Mouse (Mus musculus) lung, postnatal 0 days (tissue): Measurements from ENCODE around the gene Akr1c14. TPM values are rescaled to one million over a fixed set of nuclear protein-coding genes. Genes with fewer than 3 reads are reported as not detected.

ENCODE experiments used
- ATAC-seq: fragments of 200-750 bp; cut with Nextera tagmentation; 2 replicates; pipeline ENCODE4 v1.8.0; 2017; ENCODE audit warnings: moderate library complexity
- DNase-seq: peaks from one replicate; pipeline ENCODE4 v3.0.0-alpha.2; 2016; ENCODE audit warnings: low spot score
- H3K27ac ChIP-seq: fragments of 300-500 bp; sonication (generic); 2 replicates; pipeline ENCODE4 v1.5.1; 2014; ENCODE audit warnings: antibody characterized with exemption, mild to moderate bottlenecking, low read length, mixed read lengths
- H3K27me3 ChIP-seq: fragments of 300-500 bp; sonication (generic); replicated peaks from 2 replicates; pipeline ENCODE4 v1.6.1; 2014; ENCODE audit warnings: low read length, mixed read lengths; ENCODE audit not compliant: insufficient read depth
- H3K36me3 ChIP-seq: fragments of 300-500 bp; sonication (generic); 2 replicates; pipeline ENCODE4 v1.6.1; 2014; ENCODE audit warnings: low read length, mixed read lengths; ENCODE audit not compliant: insufficient read depth
- H3K4me1 ChIP-seq: fragments of 300-500 bp; sonication (generic); 2 replicates; pipeline ENCODE4 v1.6.1; 2014; ENCODE audit warnings: antibody characterized with exemption, low read depth, low read length, mixed read lengths; ENCODE audit not compliant: insufficient read depth
- H3K4me2 ChIP-seq: fragments of 300-500 bp; sonication (generic); replicated peaks from 2 replicates; pipeline ENCODE4 v1.6.1; 2014; ENCODE audit warnings: low read depth, mild to moderate bottlenecking, low read length, moderate library complexity, mixed read lengths
- H3K4me3 ChIP-seq: fragments of 300-500 bp; sonication (generic); 2 replicates; pipeline ENCODE4 v1.5.1; 2014; ENCODE audit warnings: low read depth, low read length
- H3K9ac ChIP-seq: fragments of 300-500 bp; sonication (generic); replicated peaks from 2 replicates; pipeline ENCODE4 v1.6.1; 2014; ENCODE audit warnings: low read depth, mild to moderate bottlenecking
- H3K9me3 ChIP-seq: fragments of 300-500 bp; sonication (generic); 2 replicates; pipeline ENCODE4 v1.6.1; 2016; ENCODE audit warnings: low read length, mixed read lengths
- CTCF ChIP-seq: IDR thresholded peaks from 2 replicates; pipeline ENCODE4 v1.5.1; 2016; ENCODE audit warnings: antibody characterized with exemption, mild to moderate bottlenecking
- EP300 ChIP-seq: IDR thresholded peaks from 2 replicates; pipeline ENCODE4 v1.6.1; 2016; ENCODE audit warnings: antibody characterized with exemption, mild to moderate bottlenecking, control low read depth
- WGBS: fragments of 180-500 bp; shearing (Covaris S2); extraction: QIAGEN DNeasy Blood & Tissue Kit; methylation state at CpG from one replicate; pipeline ENCODE4 v1.1.7; 2014; 5-methylcytosine and 5-hydroxymethylcytosine counted together
- polyA plus RNA-seq: library from polyadenylated mRNA; unstranded; fragments of >200 nt; fragmentation: Nextera tagmentation; extraction: Ambion mirVana; gene quantifications from 2 replicates; pipeline ENCODE4 v1.2.1, GENCODE M21; 2015

Gene Akr1c14
- polyA plus RNA-seq, 1 experiment from 2014 or later, result 62.8 TPM

- WGBS, result 24% methylated on average over 5 of the region's 5 CpGs
- H3K9me3 ChIP-seq, result no peaks in the 10 kb centered on the region
- ATAC-seq (peak; percentile 42), DNase-seq (peak; percentile 79)
- H3K27me3 ChIP-seq, result no peaks in the 10 kb centered on the region
- no peak overlapping the region for H3K9ac ChIP-seq
- peak overlapping the region; percentile 39 for H3K4me2 ChIP-seq
- 0 out of 2 replicates have a peak, but pooled peaks have one; percentile 35 for TF ChIP-seq EP300
- no peak for TF ChIP-seq CTCF
- H3K4me3 ChIP-seq, result peak overlapping the region; percentile 25
- H3K27ac ChIP-seq, result peak overlapping the region; percentile 52; the same call in 1 of the 2 replicates
- H3K4me1 ChIP-seq, result no peaks in the 10 kb centered on the region
- H3K36me3 ChIP-seq, result no peaks in the 10 kb centered on the region
These were observed 10.6 kb downstream of the Akr1c14 start for GRCm38 (mm10) chr13:4059363-4059762.

- ATAC-seq (no peak), DNase-seq (no peak)
- H3K27me3 ChIP-seq, result no peaks in the 10 kb centered on the region
- H3K36me3 ChIP-seq, result no peaks in the 10 kb centered on the region
- 42% methylated on average over 3 of the region's 3 CpGs for WGBS
- no peak overlapping the region for H3K9ac ChIP-seq
- no peaks in the 10 kb centered on the region for H3K4me1 ChIP-seq
- no peak for TF ChIP-seq CTCF
- TF ChIP-seq EP300, result no peak
- H3K4me3 ChIP-seq, result peak overlapping the region; percentile 25
- H3K27ac ChIP-seq, result no peak overlapping the region
- H3K9me3 ChIP-seq, result no peaks in the 10 kb centered on the region
- H3K4me2 ChIP-seq, result peak overlapping the region; percentile 39
These were observed 11.5 kb downstream of the Akr1c14 start for GRCm38 (mm10) chr13:4060214-4060730.

- Histone ChIP-seq H3K27me3 (no peaks in the 10 kb centered on the region), H3K4me1 (no peaks in the 10 kb centered on the region), H3K4me3 (no peak overlapping the region), H3K9ac (no peak overlapping the region), H3K36me3 (no peaks in the 10 kb centered on the region), H3K9me3 (no peaks in the 10 kb centered on the region), H3K4me2 (no peak overlapping the region), H3K27ac (no peak overlapping the region)
- no peak for DNase-seq
- no peak for TF ChIP-seq EP300
- no peak for ATAC-seq
- 83% methylated on average over 9 of the region's 9 CpGs for WGBS
These were observed 28.0 kb downstream of the Akr1c14 start for GRCm38 (mm10) chr13:4076517-4077435.

GRCm38 (mm10) chr13:4079876-4080275, 31.1 kb downstream of the Akr1c14 start:
- Histone ChIP-seq H3K4me2 (no peak overlapping the region), H3K4me1 (no peaks in the 10 kb centered on the region), H3K27me3 (no peaks in the 10 kb centered on the region), H3K36me3 (no peaks in the 10 kb centered on the region), H3K9me3 (no peaks in the 10 kb centered on the region), H3K4me3 (no peak overlapping the region), H3K27ac (no peak overlapping the region), H3K9ac (no peak overlapping the region)
- ATAC-seq, result no peak
- DNase-seq, result no peak
- TF ChIP-seq CTCF, result no peak
- no peak for TF ChIP-seq EP300

GRCm38 (mm10) chr13:4101691-4102090, 52.9 kb downstream of the Akr1c14 start:
- Histone ChIP-seq H3K4me2 (no peak overlapping the region), H3K9ac (no peak overlapping the region), H3K4me3 (no peak overlapping the region), H3K4me1 (no peaks in the 10 kb centered on the region), H3K36me3 (no peaks in the 10 kb centered on the region), H3K9me3 (no peaks in the 10 kb centered on the region), H3K27ac (no peak overlapping the region), H3K27me3 (no peaks in the 10 kb centered on the region)
- TF ChIP-seq CTCF, result no peak
- TF ChIP-seq EP300, result no peak
- ATAC-seq, result no peak
- DNase-seq, result no peak

- H3K9ac ChIP-seq, result no peak overlapping the region
- no peaks in the 10 kb centered on the region for H3K36me3 ChIP-seq
- H3K27ac ChIP-seq, result no peak overlapping the region
- DNase-seq, result no peak
- no peak overlapping the region for H3K4me2 ChIP-seq
- no peaks in the 10 kb centered on the region for H3K4me1 ChIP-seq
- no peak for ATAC-seq
- TF ChIP-seq CTCF (no peak), EP300 (no peak)
- H3K9me3 ChIP-seq, result no peaks in the 10 kb centered on the region
- H3K27me3 ChIP-seq, result no peaks in the 10 kb centered on the region
- no peak overlapping the region for H3K4me3 ChIP-seq
These were observed 53.9 kb downstream of the Akr1c14 start for GRCm38 (mm10) chr13:4102721-4103120.
